Mouse (Mus musculus) E14TG2a.4 (cell line): ENCODE data around the gene Cyp1a2.

Experiments used
- CTCF ChIP-seq: conservative IDR thresholded peaks from 2 replicates; pipeline ENCODE4 v1.5.1; 2014; ENCODE audit warnings: low read length
- POU5F1 ChIP-seq: IDR thresholded peaks from 2 replicates; pipeline ENCODE4 v1.6.1; 2014; ENCODE audit warnings: low read length, borderline replicate concordance

DNA sequence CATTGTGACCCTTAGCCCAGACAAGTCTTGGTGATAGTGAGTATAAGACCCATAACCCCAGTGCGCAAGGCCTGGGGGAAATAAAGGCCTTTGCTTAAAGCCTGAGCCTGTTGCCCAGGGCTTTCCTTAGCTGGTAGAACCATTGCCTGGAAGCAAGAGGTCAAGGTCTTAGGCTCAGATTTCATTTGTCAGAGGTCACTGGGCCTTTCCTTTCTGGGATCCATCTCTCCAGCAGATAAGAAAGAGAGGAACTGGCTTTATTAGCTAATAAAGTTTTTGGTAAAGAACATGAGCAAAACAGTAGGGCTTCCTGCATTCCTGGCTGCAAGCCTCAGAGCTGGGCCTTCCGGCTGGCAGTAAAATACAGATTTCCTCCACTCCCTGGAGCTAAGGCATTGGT, 10.6 kb upstream of the Cyp1a2 start:
- TF ChIP-seq CTCF (no peak), POU5F1 (no peak)
